Mouse (Mus musculus) myocyte (in vitro differentiated cells): ENCODE results near the gene Mta2. TPM values are rescaled to one million over a fixed set of nuclear protein-coding genes. Genes with fewer than 3 reads are reported as not detected.
"Not testable (repeated sequence)": the region's sequence is repeated elsewhere in the genome, so short reads cannot be mapped to it uniquely, and the experiment has no call there.

ENCODE experiments used
- H3K27me3 ChIP-seq: one replicate; pipeline ENCODE4 v1.6.1; 2011; ENCODE audit not compliant: control insufficient read depth, insufficient read depth, insufficient read length
- H3K36me3 ChIP-seq: one replicate; pipeline ENCODE4 v1.6.1; 2011; ENCODE audit not compliant: control insufficient read depth, insufficient read depth
- H3K4me2 ChIP-seq: one replicate; pipeline ENCODE4 v1.6.1; 2011; ENCODE audit warnings: low read depth, control low read depth
- H3K4me3 ChIP-seq: one replicate; pipeline ENCODE4 v1.5.1; 2011; ENCODE audit warnings: mild to moderate bottlenecking, control low read depth, moderate library complexity
- H3K79me2 ChIP-seq: one replicate; pipeline ENCODE4 v1.6.1; 2011; ENCODE audit not compliant: control insufficient read depth, insufficient read depth
- H3ac ChIP-seq: one replicate; pipeline ENCODE4 v1.6.1; 2011; ENCODE audit not compliant: control insufficient read depth, insufficient read length
- CEBPB ChIP-seq: IDR thresholded peaks from 2 replicates; pipeline ENCODE4 v1.6.1; 2011; ENCODE audit warnings: mild to moderate bottlenecking, moderate library complexity; ENCODE audit not compliant: poor library complexity, insufficient read depth, severe bottlenecking
- E2F4 ChIP-seq: IDR thresholded peaks from one replicate; pipeline ENCODE4 v1.6.1; 2011; ENCODE audit warnings: mild to moderate bottlenecking, control low read depth, moderate library complexity; ENCODE audit not compliant: insufficient read depth
- MAX ChIP-seq: IDR thresholded peaks from one replicate; pipeline ENCODE4 v1.6.1; 2011; ENCODE audit warnings: low read depth, mild to moderate bottlenecking, control low read depth
- MYOD1 ChIP-seq, 3 experiments: IDR thresholded peaks; one replicate each; pipeline ENCODE4 v1.6.1; 2011; ENCODE audit warnings: control low read depth in 2 of 3, low read depth in 2 of 3, mild to moderate bottlenecking in 2 of 3, moderate library complexity in 1 of 3; ENCODE audit not compliant: insufficient read length in 2 of 3, control insufficient read depth in 1 of 3
- MYOG ChIP-seq, 3 experiments: IDR thresholded peaks; one replicate each; pipeline ENCODE4 v1.6.1; 2011; ENCODE audit warnings: control low read depth in 2 of 3, low read depth in 2 of 3, mild to moderate bottlenecking in 2 of 3; ENCODE audit not compliant: insufficient read length in 2 of 3, control insufficient read depth in 1 of 3, insufficient read depth in 1 of 3
- POLR2A ChIP-seq: IDR thresholded peaks from one replicate; pipeline ENCODE4 v1.6.1; 2011; ENCODE audit warnings: low read depth, mild to moderate bottlenecking, control low read depth, moderate library complexity; ENCODE audit not compliant: insufficient read length
- POLR2AphosphoS2 ChIP-seq: IDR thresholded peaks from one replicate; pipeline ENCODE4 v1.6.1; 2011; ENCODE audit warnings: low read depth, control low read depth; ENCODE audit not compliant: insufficient read length
- REST ChIP-seq: IDR thresholded peaks from one replicate; pipeline ENCODE4 v1.6.1; 2011; ENCODE audit warnings: mild to moderate bottlenecking, control low read depth, moderate library complexity; ENCODE audit not compliant: insufficient read depth, insufficient read length
- SRF ChIP-seq: IDR thresholded peaks from one replicate; pipeline ENCODE4 v1.6.1; 2011; ENCODE audit warnings: low read depth; ENCODE audit not compliant: control insufficient read depth, insufficient read length
- TCF12 ChIP-seq: IDR thresholded peaks from one replicate; pipeline ENCODE4 v1.6.1; 2011; ENCODE audit warnings: mild to moderate bottlenecking, control low read depth; ENCODE audit not compliant: poor library complexity, insufficient read depth, severe bottlenecking
- TCF3 ChIP-seq: IDR thresholded peaks from one replicate; pipeline ENCODE4 v1.6.1; 2011; ENCODE audit warnings: low read depth, control low read depth; ENCODE audit not compliant: insufficient read length
- USF1 ChIP-seq: IDR thresholded peaks from one replicate; pipeline ENCODE4 v1.6.1; 2011; ENCODE audit warnings: low read depth, mild to moderate bottlenecking, control low read depth, moderate library complexity
- polyA plus RNA-seq: library from polyadenylated mRNA; unstranded; fragments of >200 nt; fragmentation: generic; extraction: Trizol; gene quantifications from one replicate; pipeline ENCODE4 v1.2.1, GENCODE M21; 2012; ENCODE audit warnings: missing spikeins

Gene Mta2
- polyA plus RNA-seq, 1 experiment: 81.5 TPM

- not testable (repeated sequence) for H3K4me2 ChIP-seq, H3K27me3 ChIP-seq, H3K4me3 ChIP-seq, H3ac ChIP-seq
- H3K36me3 ChIP-seq: peaks cover 85% of the 10 kb centered on the region
- peak; percentile 26 for TF ChIP-seq POLR2AphosphoS2
- H3K79me2 ChIP-seq: peaks cover 98% of the 10 kb centered on the region
Observed at GRCm38 (mm10) chr19:8972491-8972890, 30.8 kb downstream of the Mta2 start.

- Histone ChIP-seq H3K36me3 (peaks cover 94% of the 10 kb centered on the region), H3ac (no peak overlapping the region), H3K4me3 (no peak overlapping the region), H3K27me3 (no peaks in the 10 kb centered on the region), H3K4me2 (no peak overlapping the region), H3K79me2 (peaks cover 92% of the 10 kb centered on the region)
- TF ChIP-seq TCF3: no peak
- no peak for TF ChIP-seq USF1
- no peak for TF ChIP-seq MYOG (IDR thresholded peaks at IDR 0.05; ENCODE audit: control insufficient read depth in 1 of 3, insufficient read depth in 1 of 3, insufficient read length in 2 of 3, low read depth in 2 of 3)
- no peak for TF ChIP-seq MYOD1 (IDR thresholded peaks at IDR 0.05; ENCODE audit: control insufficient read depth in 1 of 3, insufficient read length in 2 of 3, low read depth in 2 of 3)
- no peak for TF ChIP-seq POLR2AphosphoS2
- TF ChIP-seq TCF12: no peak
- no peak for TF ChIP-seq CEBPB
- no peak for TF ChIP-seq SRF
- TF ChIP-seq MAX: no peak
Observed at GRCm38 (mm10) chr19:8974638-8975037, 33.0 kb downstream of the Mta2 start.

GRCm38 (mm10) chr19:8975491-8975890 is 33.8 kb downstream of the Mta2 start:
- TF ChIP-seq TCF3 (no peak), MAX (no peak), REST (no peak), POLR2A (no peak), E2F4 (no peak), CEBPB (no peak), USF1 (no peak), POLR2AphosphoS2 (no peak), TCF12 (no peak), SRF (no peak), MYOD1 (IDR thresholded peaks at IDR 0.05; ENCODE audit: control insufficient read depth in 1 of 3, insufficient read length in 2 of 3, low read depth in 2 of 3) (no peak), MYOG (IDR thresholded peaks at IDR 0.05; ENCODE audit: control insufficient read depth in 1 of 3, insufficient read depth in 1 of 3, insufficient read length in 2 of 3, low read depth in 2 of 3) (no peak)
- Histone ChIP-seq H3K36me3 (peaks cover 86% of the 10 kb centered on the region), H3K4me3 (no peak overlapping the region), H3K27me3 (no peaks in the 10 kb centered on the region), H3K4me2 (no peak overlapping the region), H3ac (no peak overlapping the region), H3K79me2 (peaks cover 84% of the 10 kb centered on the region)

GRCm38 (mm10) chr19:8976535-8976934 is 34.9 kb downstream of the Mta2 start:
- H3K4me3 ChIP-seq: no peak overlapping the region
- H3ac ChIP-seq: no peak overlapping the region
- no peak overlapping the region for H3K4me2 ChIP-seq
- TF ChIP-seq POLR2A (peak; percentile 14), E2F4 (no peak), POLR2AphosphoS2 (no peak), MYOG (IDR thresholded peaks at IDR 0.05; ENCODE audit: control insufficient read depth in 1 of 3, insufficient read depth in 1 of 3, insufficient read length in 2 of 3, low read depth in 2 of 3) (no peak)
- peaks cover 76% of the 10 kb centered on the region for H3K36me3 ChIP-seq
- H3K27me3 ChIP-seq: no peaks in the 10 kb centered on the region
- H3K79me2 ChIP-seq: peaks cover 74% of the 10 kb centered on the region

- H3K27me3 ChIP-seq: no peaks in the 10 kb centered on the region
- peaks cover 38% of the 10 kb centered on the region for H3K79me2 ChIP-seq
- peak overlapping the region; percentile 72 for H3K4me2 ChIP-seq
- H3K4me3 ChIP-seq: no peak overlapping the region
- H3K36me3 ChIP-seq: peaks cover 40% of the 10 kb centered on the region
- no peak overlapping the region for H3ac ChIP-seq
- no peak for TF ChIP-seq REST
- no peak for TF ChIP-seq MAX
- peak; percentile 74 for TF ChIP-seq POLR2AphosphoS2
- TF ChIP-seq POLR2A: peak; percentile 44
- TF ChIP-seq E2F4: no peak
Observed at GRCm38 (mm10) chr19:8980771-8981170, 39.1 kb downstream of the Mta2 start.
